Mouse (Mus musculus): Measurements from ENCODE around the gene Hist1h3e. TPM values are rescaled to one million over a fixed set of nuclear protein-coding genes. Genes with fewer than 3 reads are reported as not detected.

Hist1h3e gene
- polyA plus RNA-seq, 1 experiment = 14.3 TPM

GRCm38 (mm10) chr13:23585029-23585441 is 22.9 kb upstream of the Hist1h3e start:
- Histone ChIP-seq H3K4me1 (ENCODE audit: control insufficient read depth, insufficient read depth, low read length) (no peaks in the 10 kb centered on the region), H3K4me3 (ENCODE audit: low read depth, low read length) (peak overlapping the region; percentile 67), H3K36me3 (ENCODE audit: control insufficient read depth, insufficient read depth, low read length, poor library complexity, severe bottlenecking) (no peaks in the 10 kb centered on the region), H3K27ac (ENCODE audit: insufficient read depth, low read length) (peak overlapping the region; percentile 78), H3K9me3 (replicated peaks; ENCODE audit: control insufficient read depth, insufficient read depth, low read length, poor library complexity, severe bottlenecking) (no peaks in the 10 kb centered on the region), H3K9ac (ENCODE audit: low read depth, poor library complexity, severe bottlenecking) (peak overlapping the region; percentile 74), H3K27me3 (ENCODE audit: control insufficient read depth, insufficient read depth, low read length, poor library complexity, severe bottlenecking) (no peaks in the 10 kb centered on the region)
- peak; percentile 33 for TF ChIP-seq POLR2A (IDR thresholded peaks at IDR 0.05; ENCODE audit: insufficient read depth, low read length)
- no peak for TF ChIP-seq CTCF (IDR thresholded peaks at IDR 0.05; ENCODE audit: low read depth, low read length)

GRCm38 (mm10) chr13:23584331-23584730 is 22.2 kb upstream of the Hist1h3e start:
- H3K36me3 ChIP-seq (ENCODE audit: control insufficient read depth, insufficient read depth, low read length, poor library complexity, severe bottlenecking) = no peaks in the 10 kb centered on the region
- no peaks in the 10 kb centered on the region for H3K27me3 ChIP-seq (ENCODE audit: control insufficient read depth, insufficient read depth, low read length, poor library complexity, severe bottlenecking)
- H3K4me1 ChIP-seq (ENCODE audit: control insufficient read depth, insufficient read depth, low read length) = no peaks in the 10 kb centered on the region
- TF ChIP-seq CTCF (IDR thresholded peaks at IDR 0.05; ENCODE audit: low read depth, low read length) (no peak), POLR2A (IDR thresholded peaks at IDR 0.05; ENCODE audit: insufficient read depth, low read length) (no peak), EP300 (IDR thresholded peaks at IDR 0.05; ENCODE audit: insufficient read depth, low read depth, low read length) (no peak)
- H3K4me3 ChIP-seq (ENCODE audit: low read depth, low read length) = no peak overlapping the region
- 0 out of 2 replicates have a peak overlapping the region, but pooled peaks have one; percentile 74 for H3K9ac ChIP-seq (ENCODE audit: low read depth, poor library complexity, severe bottlenecking)
- no peaks in the 10 kb centered on the region for H3K9me3 ChIP-seq (replicated peaks; ENCODE audit: control insufficient read depth, insufficient read depth, low read length, poor library complexity, severe bottlenecking)
- H3K27ac ChIP-seq (ENCODE audit: insufficient read depth, low read length) = peak overlapping the region; percentile 92

GRCm38 (mm10) chr13:23583387-23584068 is 21.4 kb upstream of the Hist1h3e start:
- H3K4me3 ChIP-seq (ENCODE audit: low read depth, low read length) = no peak overlapping the region
- H3K27me3 ChIP-seq (ENCODE audit: control insufficient read depth, insufficient read depth, low read length, poor library complexity, severe bottlenecking) = no peaks in the 10 kb centered on the region
- no peaks in the 10 kb centered on the region for H3K9me3 ChIP-seq (replicated peaks; ENCODE audit: control insufficient read depth, insufficient read depth, low read length, poor library complexity, severe bottlenecking)
- no peak overlapping the region for H3K9ac ChIP-seq (ENCODE audit: low read depth, poor library complexity, severe bottlenecking)
- no peak overlapping the region for H3K27ac ChIP-seq (ENCODE audit: insufficient read depth, low read length)
- no peaks in the 10 kb centered on the region for H3K4me1 ChIP-seq (ENCODE audit: control insufficient read depth, insufficient read depth, low read length)
- no peak for TF ChIP-seq CTCF (IDR thresholded peaks at IDR 0.05; ENCODE audit: low read depth, low read length)
- no peak for TF ChIP-seq POLR2A (IDR thresholded peaks at IDR 0.05; ENCODE audit: insufficient read depth, low read length)
- no peak for TF ChIP-seq EP300 (IDR thresholded peaks at IDR 0.05; ENCODE audit: insufficient read depth, low read depth, low read length)
- no peaks in the 10 kb centered on the region for H3K36me3 ChIP-seq (ENCODE audit: control insufficient read depth, insufficient read depth, low read length, poor library complexity, severe bottlenecking)

- peak; percentile 74; the same call in 1 of the 2 replicates for TF ChIP-seq EP300 (IDR thresholded peaks at IDR 0.05; ENCODE audit: insufficient read depth, low read depth, low read length)
- TF ChIP-seq CTCF (IDR thresholded peaks at IDR 0.05; ENCODE audit: low read depth, low read length) = no peak
- TF ChIP-seq POLR2A (IDR thresholded peaks at IDR 0.05; ENCODE audit: insufficient read depth, low read length) = no peak
- Histone ChIP-seq H3K27me3 (ENCODE audit: control insufficient read depth, insufficient read depth, low read length, poor library complexity, severe bottlenecking) (no peaks in the 10 kb centered on the region), H3K27ac (ENCODE audit: insufficient read depth, low read length) (peak overlapping the region; percentile 64), H3K4me3 (ENCODE audit: low read depth, low read length) (peak overlapping the region; percentile 68; the same call in 1 of the 2 replicates), H3K9ac (ENCODE audit: low read depth, poor library complexity, severe bottlenecking) (peak overlapping the region; percentile 95), H3K9me3 (replicated peaks; ENCODE audit: control insufficient read depth, insufficient read depth, low read length, poor library complexity, severe bottlenecking) (no peaks in the 10 kb centered on the region), H3K36me3 (ENCODE audit: control insufficient read depth, insufficient read depth, low read length, poor library complexity, severe bottlenecking) (no peaks in the 10 kb centered on the region), H3K4me1 (ENCODE audit: control insufficient read depth, insufficient read depth, low read length) (no peaks in the 10 kb centered on the region)
Observed at GRCm38 (mm10) chr13:23582219-23583056, 20.3 kb upstream of the Hist1h3e start.

GRCm38 (mm10) chr13:23581408-23582218 is 19.4 kb upstream of the Hist1h3e start, which contains the start of gene Hist1h4d:
Gene Hist1h4d (plus strand): TSS chr13:23581598.
- Histone ChIP-seq H3K4me3 (ENCODE audit: low read depth, low read length) (peak within 1 kb of the TSS; percentile 68), H3K27me3 (ENCODE audit: control insufficient read depth, insufficient read depth, low read length, poor library complexity, severe bottlenecking) (no peaks in the 10 kb centered on the region), H3K4me1 (ENCODE audit: control insufficient read depth, insufficient read depth, low read length) (no peaks in the 10 kb centered on the region), H3K9ac (ENCODE audit: low read depth, poor library complexity, severe bottlenecking) (peak within 1 kb of the TSS; percentile 95), H3K27ac (ENCODE audit: insufficient read depth, low read length) (peak within 1 kb of the TSS; percentile 64), H3K36me3 (ENCODE audit: control insufficient read depth, insufficient read depth, low read length, poor library complexity, severe bottlenecking) (no peaks in the 10 kb centered on the region), H3K9me3 (replicated peaks; ENCODE audit: control insufficient read depth, insufficient read depth, low read length, poor library complexity, severe bottlenecking) (no peaks in the 10 kb centered on the region)
- TF ChIP-seq CTCF (IDR thresholded peaks at IDR 0.05; ENCODE audit: low read depth, low read length) (no peak), POLR2A (IDR thresholded peaks at IDR 0.05; ENCODE audit: insufficient read depth, low read length) (peak; percentile 100), EP300 (IDR thresholded peaks at IDR 0.05; ENCODE audit: insufficient read depth, low read depth, low read length) (peak; percentile 72)

Measured in ES-Bruce4 (cell line).